Mouse (Mus musculus) mammary gland, adult 2 months (tissue): ENCODE data around the gene Mbd4. TPM values are rescaled to one million over a fixed set of nuclear protein-coding genes. Genes with fewer than 3 reads are reported as not detected.

ENCODE experiments used
- polyA plus RNA-seq: library from polyadenylated mRNA; depleted of rRNA; stranded (reverse); fragments of >200 nt; gene quantifications from 2 replicates; pipeline ENCODE4 v1.2.3, GENCODE M21; 2012; ENCODE audit warnings: low replicate concordance; rRNA removed

Gene Mbd4
- 1.7 and 3.5 TPM in 2 replicates for polyA plus RNA-seq

DNA sequence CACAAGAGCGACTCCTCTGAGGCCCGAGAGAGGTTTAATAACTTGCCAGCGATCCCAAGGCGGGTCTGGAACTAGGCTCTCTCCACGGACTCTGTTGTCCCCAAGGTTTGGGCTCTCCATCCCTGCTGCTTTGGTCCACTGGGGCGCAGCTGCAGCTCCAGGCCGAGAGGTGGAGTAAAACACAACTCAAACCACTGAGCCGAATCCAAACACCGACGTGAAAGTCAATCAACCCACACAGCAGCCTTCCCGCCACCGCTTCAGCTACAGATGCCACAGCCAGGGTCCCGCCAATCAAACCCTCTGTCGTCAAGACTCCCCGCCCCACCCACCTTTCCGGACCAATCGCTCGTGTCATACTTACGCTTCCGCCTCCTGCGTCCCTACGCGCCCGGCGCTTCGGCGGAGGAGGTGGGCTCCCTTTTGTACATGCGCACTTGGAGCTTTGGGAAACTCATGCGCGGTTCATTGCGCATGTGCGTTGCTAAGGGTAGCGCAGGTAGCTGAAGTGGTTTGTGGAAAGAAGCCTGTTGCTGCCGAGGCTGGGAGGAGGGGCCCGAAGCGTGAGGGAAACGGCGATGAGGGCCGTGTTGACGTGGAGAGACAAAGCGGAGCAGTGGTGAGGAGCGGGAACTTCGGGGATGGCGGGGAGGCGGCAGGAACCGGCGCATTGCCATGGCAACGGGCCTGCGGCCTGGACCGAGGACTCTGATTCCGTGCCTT is at the start of gene Mbd4, which contains the start of gene Ift122:
Mbd4 (minus strand) TSS at position 281 of the 723 bp plus-strand sequence.
Ift122 (plus strand) TSS at position 380 of the 723 bp plus-strand sequence.

DNA sequence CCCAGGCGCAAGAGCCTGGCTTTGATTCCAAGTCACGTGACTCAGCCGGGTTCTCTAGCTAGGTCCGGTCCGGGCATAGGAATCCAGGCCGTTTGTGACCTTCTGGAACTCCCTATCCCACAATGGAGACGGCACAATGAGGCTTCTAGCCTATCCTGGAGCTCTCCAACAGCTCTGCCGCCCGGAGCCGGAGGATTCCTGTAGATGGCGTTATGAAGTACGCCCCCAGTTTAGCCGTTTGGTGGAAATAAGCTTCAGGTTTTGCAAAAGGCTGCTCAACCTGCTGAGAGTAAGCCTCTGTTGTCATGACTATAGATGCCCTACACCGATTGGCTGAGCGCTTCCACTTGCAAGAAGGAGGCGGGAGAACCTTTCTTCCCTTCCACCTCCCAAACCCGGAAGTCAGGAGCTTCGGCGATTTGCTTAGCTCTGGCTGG is 15.0 kb downstream of the Mbd4 start, which contains the start of gene Efcab12:
Efcab12 (minus strand) TSS at position 252 of the 437 bp plus-strand sequence.

DNA sequence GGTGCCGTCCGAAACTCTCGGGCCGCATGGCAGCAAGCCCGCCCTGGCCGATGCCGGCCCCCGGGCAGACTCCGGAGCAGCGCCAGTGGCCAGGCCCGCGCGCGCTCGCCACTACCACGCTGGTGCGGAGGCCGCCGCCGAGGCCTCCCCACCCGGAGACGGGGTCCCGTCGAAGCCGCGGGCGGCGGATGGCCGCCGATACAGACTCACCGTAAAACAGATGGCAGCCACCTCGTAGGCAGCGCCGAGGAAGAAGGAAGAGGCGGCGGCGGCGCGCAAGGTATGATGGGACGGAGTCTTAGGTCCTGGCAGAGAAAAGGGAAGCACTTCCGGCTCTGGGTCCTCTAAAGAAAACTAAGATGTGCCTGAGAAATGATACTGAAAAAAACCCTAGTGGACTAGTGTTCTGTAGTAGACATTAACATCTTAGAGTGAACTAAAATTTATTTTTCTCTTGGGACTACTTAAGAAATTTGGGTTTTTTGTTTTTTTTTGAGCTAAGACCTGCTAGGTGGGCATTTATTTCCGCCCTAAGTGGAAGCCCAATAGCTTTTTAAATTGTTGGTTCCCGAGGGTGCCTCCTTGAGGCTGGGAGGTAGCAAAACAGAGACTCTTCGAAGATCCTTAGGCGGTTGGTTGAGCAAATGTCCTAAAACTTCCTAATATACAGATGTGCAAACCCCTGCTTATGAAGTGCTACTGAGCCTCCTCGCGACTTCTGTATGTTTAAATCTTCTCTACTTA is 44.5 kb downstream of the Mbd4 start, which contains the start of gene Rpl32:
Rpl32 (minus strand) TSS at position 260 of the 744 bp plus-strand sequence.

Other genes starting within 250 kb of the Mbd4 start
- gene Raf1, start 176.7 kb downstream of the Mbd4 start, polyA plus RNA-seq: 106 and 156 TPM in 2 replicates
- 11.9 and 12.9 TPM in 2 replicates for gene Tmem40, start 91.0 kb downstream of the Mbd4 start, polyA plus RNA-seq
- gene Cand2, start 78.8 kb downstream of the Mbd4 start, polyA plus RNA-seq: 7.9 and 18.1 TPM in 2 replicates
- 378 and 610 TPM in 2 replicates for gene Rpl32, start 44.6 kb downstream of the Mbd4 start, polyA plus RNA-seq
- gene Efcab12, start 15.0 kb downstream of the Mbd4 start, polyA plus RNA-seq: 0.18 and 0.29 TPM in 2 replicates
- gene Ift122, start 99 bp upstream of the Mbd4 start, polyA plus RNA-seq: 8.3 and 11.2 TPM in 2 replicates
- 0.96 and 1.1 TPM in 2 replicates for gene Rho, start 78.4 kb upstream of the Mbd4 start, polyA plus RNA-seq
- not detected in 2 replicates for gene H1foo, start 91.6 kb upstream of the Mbd4 start, polyA plus RNA-seq
- gene Plxnd1, start 141.6 kb upstream of the Mbd4 start, polyA plus RNA-seq: 107 and 185 TPM in 2 replicates